Mouse (Mus musculus) CD4-positive, CD25-positive, alpha-beta regulatory T cell, adult 2 months (primary cell): ENCODE measurements around the gene Hist1h4m.
"Not testable (repeated sequence)": the region's sequence is repeated elsewhere in the genome, so short reads cannot be mapped to it uniquely, and the experiment has no call there.

Experiments used
- DNase-seq: peaks from one replicate; pipeline ENCODE4 v3.0.0-alpha.2; 2012; ENCODE audit warnings: low read depth, low spot score

The Hist1h4m gene

GRCm38 (mm10) chr13:21810073-21810472 lies 1.5 kb upstream of the Hist1h4m start, which contains the start of the genes Hist1h2bq and Hist1h2ao:
Hist1h2bq (minus strand) TSS chr13:21810197.
Hist1h2ao (plus strand) TSS chr13:21810465.
- DNase-seq: not testable (repeated sequence)

DNA sequence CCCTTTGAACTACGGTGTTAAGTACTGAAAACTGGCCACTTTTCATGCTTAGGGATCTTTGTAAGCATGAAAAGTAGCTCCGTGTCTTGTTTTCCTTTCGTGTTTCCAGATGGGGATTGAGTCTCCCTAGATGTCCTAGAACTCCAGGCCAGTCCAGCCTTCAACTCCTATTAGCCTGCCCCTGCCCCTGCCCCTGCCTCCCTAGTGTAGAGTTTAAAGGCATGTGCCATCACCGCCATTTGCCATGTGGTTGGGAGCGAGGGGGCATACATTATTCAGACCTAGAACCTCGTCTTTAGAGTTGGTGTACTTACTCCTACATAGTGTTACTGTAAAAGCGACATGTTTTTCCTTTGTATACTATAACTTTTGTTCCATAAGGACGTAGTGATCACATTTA lies 472 bp upstream of the Hist1h4m start:
- not testable (repeated sequence) for DNase-seq

- DNase-seq: not testable (repeated sequence)
Measured at GRCm38 (mm10) chr13:21812092-21812491, 546 bp downstream of the Hist1h4m start.

DNA sequence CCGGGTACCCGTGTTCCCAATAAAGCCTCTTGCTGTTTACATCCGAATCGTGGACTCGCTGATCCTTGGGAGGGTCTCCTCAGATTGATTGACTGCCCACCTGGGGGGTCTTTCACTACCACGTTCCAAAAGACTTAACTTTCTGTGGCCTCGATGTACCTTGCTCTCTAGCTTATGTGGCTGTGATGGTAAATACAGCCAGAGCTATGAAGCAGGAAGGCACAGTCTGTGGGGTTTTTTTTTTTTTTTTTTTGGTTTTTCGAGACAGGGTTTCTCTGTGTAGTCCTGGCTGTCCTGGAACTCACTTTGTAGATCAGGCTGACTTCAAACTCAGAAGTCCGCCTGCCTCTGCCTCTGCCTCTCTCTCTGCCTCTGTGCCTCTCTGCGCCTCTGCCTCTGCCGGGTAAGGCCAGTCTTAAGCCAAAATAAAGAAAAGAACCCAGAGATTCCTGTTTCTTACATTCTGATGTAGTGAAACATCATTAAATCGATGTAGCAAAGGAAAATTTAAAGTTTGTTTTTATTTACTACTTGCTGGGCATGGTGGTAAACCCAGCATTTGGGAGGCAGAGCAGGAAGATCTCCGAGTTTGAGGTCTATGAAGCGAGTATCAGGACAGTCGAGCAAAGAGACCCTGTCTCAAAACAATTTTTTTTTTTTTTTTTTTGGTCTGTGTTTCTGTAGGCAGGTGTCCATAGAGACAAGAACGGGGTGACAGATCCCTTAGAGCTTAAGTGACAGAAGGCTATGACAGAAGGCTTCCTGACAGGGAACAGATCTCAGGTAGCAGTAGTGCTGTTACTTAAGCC lies 8.7 kb downstream of the Hist1h4m start:
- not testable (repeated sequence) for DNase-seq

DNA sequence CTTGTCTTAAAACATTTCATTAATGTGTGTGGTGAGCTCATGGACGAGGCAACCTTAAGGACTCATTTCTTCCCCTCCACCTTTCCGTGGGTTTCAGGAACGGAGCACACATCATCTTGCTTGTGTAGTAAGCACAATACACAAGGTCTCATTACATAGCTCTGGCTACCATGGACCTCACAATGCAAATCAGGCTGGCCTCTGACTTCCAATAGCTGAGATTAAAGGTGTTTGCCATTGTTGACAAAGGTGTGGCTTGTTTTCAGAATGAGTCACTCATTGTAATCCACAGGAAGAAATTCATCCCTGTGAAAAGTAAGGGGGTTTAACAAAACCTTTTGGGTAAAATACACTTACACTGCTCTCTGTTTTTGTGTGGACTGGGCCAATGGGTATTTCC lies 17.0 kb downstream of the Hist1h4m start:
- no peak for DNase-seq

DNA sequence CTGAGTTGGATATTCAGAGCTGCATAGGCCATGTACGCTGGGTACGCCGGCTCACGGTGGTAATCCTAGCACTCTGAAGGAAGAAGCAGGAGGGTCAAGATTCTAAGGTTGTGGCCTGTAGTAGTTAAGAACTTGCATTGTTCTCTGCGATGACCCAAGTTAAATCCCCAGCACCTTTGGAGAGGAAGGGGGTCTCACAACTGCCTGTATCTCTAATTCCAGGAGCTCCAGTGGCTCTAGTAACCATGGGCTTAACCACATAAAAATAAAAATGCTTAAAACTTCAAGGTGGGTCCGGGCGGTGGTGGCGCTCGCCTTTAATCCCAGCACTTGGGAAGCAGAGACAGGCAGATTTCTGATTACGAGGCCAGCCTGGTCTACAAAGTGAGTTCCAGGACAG lies 18.8 kb downstream of the Hist1h4m start:
- no peak for DNase-seq

DNA sequence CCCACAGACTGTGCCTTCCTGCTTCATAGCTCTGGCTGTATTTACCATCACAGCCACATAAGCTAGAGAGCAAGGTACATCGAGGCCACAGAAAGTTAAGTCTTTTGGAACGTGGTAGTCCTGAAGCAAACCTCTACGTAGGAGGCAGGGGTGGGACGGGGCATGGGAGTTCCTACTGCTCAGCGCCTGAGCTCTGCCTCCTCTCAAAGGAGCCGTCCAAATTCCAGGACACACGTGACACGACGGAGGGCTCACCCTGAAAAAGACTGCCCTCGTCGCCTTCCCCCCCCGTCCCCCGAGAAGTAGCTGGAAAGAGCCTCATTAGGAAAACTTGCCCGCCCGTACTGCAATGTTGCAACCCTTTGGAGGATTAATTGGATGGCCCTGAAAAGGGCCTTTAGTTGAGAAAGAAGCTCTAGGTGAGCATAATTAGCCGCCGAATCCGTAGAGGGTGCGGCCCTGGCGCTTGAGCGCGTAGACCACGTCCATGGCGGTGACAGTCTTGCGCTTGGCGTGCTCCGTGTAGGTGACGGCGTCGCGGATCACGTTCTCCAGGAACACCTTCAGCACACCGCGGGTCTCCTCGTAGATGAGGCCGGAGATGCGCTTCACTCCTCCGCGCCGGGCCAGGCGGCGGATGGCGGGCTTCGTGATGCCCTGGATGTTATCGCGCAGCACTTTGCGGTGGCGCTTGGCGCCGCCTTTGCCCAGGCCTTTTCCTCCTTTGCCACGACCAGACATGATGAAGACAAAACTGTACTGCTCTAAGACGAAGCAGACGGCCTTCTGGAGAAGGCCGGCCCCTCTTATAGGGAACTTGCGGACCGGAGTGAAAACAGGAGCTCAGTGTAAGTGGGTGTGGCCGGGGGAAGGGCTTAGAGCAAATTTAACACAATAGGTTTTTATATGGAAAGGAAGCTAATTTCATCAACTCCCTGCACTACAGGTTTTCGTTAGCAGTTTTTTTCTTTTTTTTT lies 20.2 kb downstream of the Hist1h4m start, which contains the start of gene Hist1h4n:
Gene Hist1h4n, minus strand, starts transcription at position 779 of the 977 bp plus-strand sequence.
- not testable (repeated sequence) for DNase-seq

GRCm38 (mm10) chr13:21833461-21833860 lies 21.9 kb downstream of the Hist1h4m start, which contains the start of the genes Hist1h2ap and Hist1h2br:
Hist1h2ap (minus strand) TSS chr13:21833507.
Hist1h2br (plus strand) TSS chr13:21833743.
- not testable (repeated sequence) for DNase-seq

GRCm38 (mm10) chr13:21840508-21840907 lies 29.0 kb downstream of the Hist1h4m start:
- DNase-seq: not testable (repeated sequence)

- not testable (repeated sequence) for DNase-seq
Measured at GRCm38 (mm10) chr13:21846356-21846755, 34.8 kb downstream of the Hist1h4m start.

GRCm38 (mm10) chr13:21847883-21848282 lies 36.3 kb downstream of the Hist1h4m start:
- no peak for DNase-seq

GRCm38 (mm10) chr13:21850696-21851095 lies 39.1 kb downstream of the Hist1h4m start:
- not testable (repeated sequence) for DNase-seq

DNA sequence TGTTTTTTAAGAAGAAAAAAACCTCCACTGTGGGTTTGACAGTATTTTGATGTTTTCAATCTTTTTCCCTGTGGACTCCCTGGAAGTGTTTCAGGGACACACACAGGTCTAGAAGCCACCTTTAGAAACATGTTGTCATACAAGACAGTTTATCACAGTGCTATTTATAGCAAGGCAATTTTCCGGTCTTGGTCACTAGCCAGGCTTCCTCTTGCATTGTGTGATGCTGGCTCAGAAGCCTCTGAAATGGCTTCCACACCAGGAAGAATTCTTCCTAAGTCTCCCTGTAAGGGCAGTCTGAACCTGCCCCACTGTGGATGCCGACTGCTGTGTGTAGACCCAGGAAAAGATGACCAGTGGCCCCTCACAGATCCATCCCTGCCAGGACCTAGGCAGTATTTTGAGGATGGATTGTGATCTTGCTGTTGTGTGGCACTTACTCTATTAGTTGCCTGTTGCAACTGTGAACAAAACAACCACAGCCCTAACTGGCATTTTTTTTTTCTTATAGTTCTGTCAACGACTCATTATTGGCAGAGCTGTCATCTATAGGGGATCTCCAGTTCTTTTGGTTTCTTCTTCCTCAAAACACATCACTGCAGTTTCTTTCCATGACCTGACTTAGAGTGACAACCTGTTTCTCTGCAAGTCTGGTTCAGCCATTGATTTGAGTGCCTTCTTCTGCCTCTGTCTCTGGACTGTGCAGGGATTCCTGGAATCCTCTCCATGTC lies 40.8 kb downstream of the Hist1h4m start:
- DNase-seq: no peak

DNA sequence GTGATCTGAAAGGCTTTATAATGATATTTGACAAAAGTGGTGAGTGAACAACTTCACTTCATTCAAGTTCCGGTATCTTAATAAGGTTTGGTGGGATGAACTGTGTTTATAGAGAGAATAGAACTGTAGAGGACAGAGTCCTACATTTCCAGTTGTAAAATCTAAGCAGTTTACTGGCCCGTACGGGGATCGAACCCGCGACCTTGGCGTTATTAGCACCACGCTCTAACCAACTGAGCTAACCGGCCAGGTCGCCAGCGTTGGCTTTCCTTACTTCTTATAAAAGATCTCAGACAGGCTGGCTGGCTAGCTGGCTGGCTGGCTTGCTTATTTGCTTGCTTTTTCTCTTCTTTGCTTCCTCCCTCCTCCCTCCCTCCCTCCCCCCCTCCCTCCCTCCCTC lies 43.6 kb downstream of the Hist1h4m start:
- DNase-seq: peak; percentile 68

DNA sequence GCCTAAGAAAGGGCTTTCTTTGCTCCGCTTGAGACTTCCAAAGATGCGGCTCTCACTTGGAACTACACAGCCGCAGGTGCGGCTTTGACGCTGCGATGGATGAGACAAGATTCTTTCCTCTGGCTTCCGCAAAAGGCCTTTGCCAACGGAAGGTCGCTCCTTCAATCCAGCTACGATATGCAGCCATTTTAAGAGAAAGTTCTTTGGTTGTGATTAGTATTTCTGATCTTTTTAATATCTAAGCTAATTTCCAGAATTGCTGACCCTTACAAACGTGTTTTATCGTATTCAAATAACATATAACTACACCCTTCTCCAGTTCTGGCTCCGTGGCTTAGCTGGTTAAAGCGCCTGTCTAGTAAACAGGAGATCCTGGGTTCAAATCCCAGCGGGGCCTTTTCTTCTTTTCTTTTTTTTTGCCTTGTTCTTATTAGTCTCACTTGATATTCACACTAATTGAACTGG lies 44.2 kb downstream of the Hist1h4m start:
- DNase-seq: peak; percentile 38

GRCm38 (mm10) chr13:21861608-21862007 lies 50.1 kb downstream of the Hist1h4m start:
- no peak for DNase-seq
